Mouse (Mus musculus) embryonic facial prominence, embryonic 10.5 days (tissue): ENCODE measurements around the gene Aasdhppt. TPM values are rescaled to one million over a fixed set of nuclear protein-coding genes. Genes with fewer than 3 reads are reported as not detected.
A peak's percentile ranks its signal among the peaks of the same experiment; 100 is the strongest.

ENCODE experiments used
- DNase-seq: peaks from one replicate; pipeline ENCODE4 v3.0.0-alpha.2; 2017; ENCODE audit warnings: low spot score
- H3K27ac ChIP-seq: fragments of 300-500 bp; sonication (generic); replicated peaks from 2 replicates; pipeline ENCODE4 v1.5.1; 2016; ENCODE audit warnings: mild to moderate bottlenecking
- H3K27me3 ChIP-seq: fragments of 300-500 bp; sonication (generic); replicated peaks from 2 replicates; pipeline ENCODE4 v1.6.1; 2016; ENCODE audit warnings: low read depth, mild to moderate bottlenecking; ENCODE audit not compliant: poor library complexity, severe bottlenecking
- H3K36me3 ChIP-seq: fragments of 300-500 bp; sonication (generic); replicated peaks from 2 replicates; pipeline ENCODE4 v1.6.1; 2016; ENCODE audit warnings: mild to moderate bottlenecking, moderate library complexity
- H3K4me1 ChIP-seq: fragments of 300-500 bp; sonication (generic); 2 replicates; pipeline ENCODE4 v1.6.1; 2016
- H3K4me3 ChIP-seq: fragments of 300-500 bp; sonication (generic); 2 replicates; pipeline ENCODE4 v1.5.1; 2016; ENCODE audit warnings: mild to moderate bottlenecking, moderate library complexity
- H3K9me3 ChIP-seq: fragments of 300-500 bp; sonication (generic); 2 replicates; pipeline ENCODE4 v1.6.1; 2016; ENCODE audit warnings: mild to moderate bottlenecking
- WGBS: fragments of 180-500 bp; shearing (Covaris S2); methylation state at CpG from one replicate; pipeline ENCODE4 v1.1.7; 2016; 5-methylcytosine and 5-hydroxymethylcytosine counted together
- polyA plus RNA-seq: library from polyadenylated mRNA; unstranded; fragments of >200 nt; fragmentation: Nextera tagmentation; extraction: Ambion mirVana; gene quantifications from 2 replicates; pipeline ENCODE4 v1.2.1, GENCODE M21; 2016

Aasdhppt gene
- 30.7 TPM in 2 replicates for polyA plus RNA-seq

DNA sequence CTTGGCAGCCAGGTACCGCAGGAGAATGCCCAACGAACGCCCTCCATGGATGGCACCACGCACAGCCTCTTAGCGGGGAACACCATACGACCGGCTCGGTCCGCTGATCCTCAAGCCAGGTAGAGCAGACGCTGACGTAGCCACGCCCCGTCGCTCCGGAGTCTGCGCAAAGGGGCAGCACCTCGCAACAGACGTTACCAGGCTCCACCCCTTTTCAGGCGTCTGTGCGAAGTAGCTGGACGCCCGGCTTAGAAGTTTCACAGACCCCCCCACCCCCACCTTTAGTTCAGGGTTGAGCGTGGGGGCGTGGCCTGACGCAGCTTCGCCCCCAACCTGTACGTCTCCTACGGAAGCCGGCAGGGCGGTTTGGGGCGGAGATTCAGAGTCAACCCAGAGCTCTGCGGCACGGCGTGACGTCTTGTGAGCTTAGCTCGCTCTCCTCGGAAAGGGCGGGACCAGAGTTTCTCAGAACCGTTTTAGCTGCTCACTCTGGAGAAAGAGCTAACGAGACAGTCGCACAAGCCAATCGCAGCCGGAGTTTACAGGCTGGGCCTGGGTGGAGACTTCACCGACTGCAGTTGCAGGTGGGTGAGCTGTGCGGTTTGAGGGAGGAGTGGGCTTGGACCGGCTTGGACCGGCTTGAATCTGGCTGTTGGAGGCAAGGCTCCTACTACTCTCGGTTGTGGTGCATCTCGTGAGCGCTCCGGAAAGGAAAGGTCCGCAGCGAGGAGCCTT is at the start of gene Aasdhppt, which contains the start of gene Kbtbd3:
Gene Aasdhppt, minus strand, starts transcription at position 121 of the 735 bp plus-strand sequence.
Gene Kbtbd3, plus strand, starts transcription at position 483 of the 735 bp plus-strand sequence.
- peak; percentile 99 for DNase-seq

DNA sequence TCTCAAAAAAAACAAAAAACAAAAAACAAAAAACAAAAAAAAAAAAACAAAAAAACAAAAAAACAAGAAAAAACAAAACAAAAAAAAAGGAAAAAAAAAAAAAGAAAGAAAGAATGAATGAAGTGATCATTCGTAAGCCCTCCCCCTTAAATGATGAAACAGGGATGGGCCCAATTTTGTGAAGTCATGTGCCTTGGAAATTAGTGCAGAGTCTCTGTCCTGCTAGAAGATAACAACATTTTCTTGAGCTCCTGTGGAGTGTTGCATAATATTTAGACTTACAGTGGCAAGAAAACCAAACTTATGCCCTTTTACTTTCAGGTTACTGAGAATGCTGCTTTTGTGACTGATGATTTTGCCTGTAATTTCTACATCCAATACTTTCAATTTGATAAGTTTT is 43.9 kb upstream of the Aasdhppt start:
- WGBS: 93% methylated on average over 1 of the region's 1 CpGs
- Histone ChIP-seq H3K4me3 (no peak overlapping the region), H3K27ac (no peak overlapping the region), H3K36me3 (no peaks in the 10 kb centered on the region), H3K9me3 (no peaks in the 10 kb centered on the region), H3K27me3 (no peaks in the 10 kb centered on the region), H3K4me1 (no peaks in the 10 kb centered on the region)
- no peak for DNase-seq

More for the DNA sequence above, at the start of gene Aasdhppt, which contains the start of gene Kbtbd3:
- Histone ChIP-seq H3K36me3 (peaks cover 6% of the 10 kb centered on the region), H3K4me3 (peak within 1 kb of the TSS; percentile 80), H3K9me3 (no peaks in the 10 kb centered on the region), H3K27ac (peak within 1 kb of the TSS; percentile 94), H3K27me3 (no peaks in the 10 kb centered on the region), H3K4me1 (peaks cover 20% of the 10 kb centered on the region)
- under 1% methylated on average over 53 of the region's 53 CpGs for WGBS

DNA sequence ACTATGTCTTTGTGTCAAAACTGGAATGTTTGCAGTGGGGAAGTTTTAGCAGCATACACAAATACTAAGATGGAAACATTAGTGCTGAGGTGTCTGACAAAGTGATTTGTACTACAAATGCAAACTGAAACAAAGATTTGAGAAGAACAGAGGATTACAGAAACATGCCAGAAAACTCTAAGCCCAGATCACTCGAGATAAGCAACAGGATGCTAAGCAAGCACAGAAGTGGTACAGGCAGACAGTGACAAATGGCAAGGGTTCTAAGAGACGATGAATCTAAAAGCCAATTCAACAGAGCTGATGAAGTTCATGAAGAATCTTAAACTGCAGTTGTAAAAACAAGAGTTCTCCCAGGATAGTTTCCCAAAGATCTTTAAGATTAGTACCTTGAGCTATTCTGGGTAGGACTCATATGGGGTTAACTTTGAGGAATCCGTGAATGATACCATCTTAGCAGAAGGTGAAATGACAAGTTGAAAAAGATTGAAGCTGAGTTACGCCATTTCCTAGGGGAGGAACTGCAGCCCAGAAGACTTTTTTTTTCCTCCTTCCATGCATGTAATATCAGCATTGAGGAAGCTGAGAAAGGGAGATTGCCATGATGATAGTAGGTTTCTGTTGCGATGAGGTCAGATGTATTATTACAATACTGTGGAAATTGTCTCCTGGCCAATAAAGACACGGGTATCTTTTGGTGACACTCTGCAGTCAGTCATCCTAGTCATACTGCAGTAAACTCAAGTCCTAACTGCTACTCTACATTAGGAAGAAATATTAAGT is 9.9 kb upstream of the Aasdhppt start:
- DNase-seq: no peak
- Histone ChIP-seq H3K4me3 (no peak overlapping the region), H3K27me3 (no peaks in the 10 kb centered on the region), H3K4me1 (no peaks in the 10 kb centered on the region), H3K27ac (no peak overlapping the region), H3K9me3 (no peaks in the 10 kb centered on the region), H3K36me3 (0 out of 2 replicates have a peak, but pooled peaks cover 3% of the 10 kb centered on the region)
- 86% methylated on average over 6 of the region's 6 CpGs for WGBS

DNA sequence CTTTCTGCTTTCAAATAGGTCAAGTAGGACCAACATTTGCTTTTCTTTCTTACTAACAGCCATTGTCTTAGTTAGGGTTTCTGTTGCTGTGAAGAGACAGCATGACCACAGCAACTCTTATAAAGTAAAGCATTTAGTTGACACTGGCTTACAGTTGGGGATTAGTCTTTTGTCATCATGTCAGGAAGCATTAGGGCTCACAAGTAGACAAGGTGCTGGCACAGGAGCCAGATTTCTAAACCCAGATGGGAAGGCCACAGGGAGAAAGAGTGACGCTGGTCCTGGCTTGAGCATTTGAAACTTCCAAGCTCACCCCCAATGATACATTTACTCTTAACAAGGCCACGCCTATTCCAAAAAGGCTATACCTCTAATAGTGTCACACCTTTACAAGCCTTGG is 6.5 kb upstream of the Aasdhppt start:
- no peak overlapping the region for H3K27ac ChIP-seq
- no peaks in the 10 kb centered on the region for H3K27me3 ChIP-seq
- DNase-seq: no peak
- peaks cover 1% of the 10 kb centered on the region for H3K4me1 ChIP-seq
- H3K9me3 ChIP-seq: no peaks in the 10 kb centered on the region
- WGBS: 82% methylated on average over 2 of the region's 2 CpGs
- H3K36me3 ChIP-seq: no peaks in the 10 kb centered on the region
- H3K4me3 ChIP-seq: no peak overlapping the region

DNA sequence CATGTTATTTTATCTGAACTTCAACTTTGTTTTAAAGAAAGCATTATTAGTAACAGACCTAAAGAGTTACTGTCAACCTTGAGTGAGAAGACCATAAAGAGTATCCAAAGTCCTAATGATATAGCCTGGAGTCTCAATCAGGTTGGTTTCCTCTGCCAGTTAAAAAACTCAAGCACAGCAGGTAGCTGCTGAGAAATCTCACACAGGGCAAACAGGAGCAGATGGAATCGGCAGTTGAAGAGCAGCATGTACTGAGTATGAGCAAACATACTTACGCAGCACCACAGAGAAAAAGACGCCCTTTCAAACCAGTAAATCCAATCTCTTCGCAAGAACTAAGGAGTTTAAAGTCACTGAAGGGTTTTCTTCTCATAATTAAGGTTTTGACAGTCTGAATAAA is 4.7 kb upstream of the Aasdhppt start:
- no peak for DNase-seq
- Histone ChIP-seq H3K4me3 (no peak overlapping the region), H3K27me3 (no peaks in the 10 kb centered on the region), H3K4me1 (peaks cover 7% of the 10 kb centered on the region), H3K9me3 (no peaks in the 10 kb centered on the region), H3K36me3 (no peaks in the 10 kb centered on the region), H3K27ac (no peak overlapping the region)
- 91% methylated on average over 4 of the region's 4 CpGs for whole genome bisulfite sequencing

DNA sequence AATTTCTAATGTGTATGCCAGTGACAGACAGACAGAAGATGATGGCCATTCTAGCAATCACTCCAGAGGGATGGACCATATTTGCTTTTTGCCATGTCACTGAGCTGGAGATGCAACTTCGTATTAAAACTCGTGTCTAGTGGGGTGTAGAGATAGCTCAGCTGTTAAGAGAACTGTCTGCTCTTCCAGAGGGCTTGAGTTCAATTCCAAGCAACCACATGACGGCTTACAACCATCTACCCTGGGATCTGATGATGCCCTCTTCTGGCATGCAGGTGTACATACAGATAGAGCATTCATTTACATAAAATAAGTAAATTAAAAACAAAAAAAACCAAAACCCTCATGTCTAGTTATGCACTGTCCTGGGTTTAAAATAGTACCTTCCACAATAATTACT is 1.9 kb upstream of the Aasdhppt start:
- Histone ChIP-seq H3K9me3 (no peaks in the 10 kb centered on the region), H3K4me1 (peaks cover 20% of the 10 kb centered on the region), H3K36me3 (peaks cover 2% of the 10 kb centered on the region; the same call in 1 of the 2 replicates), H3K27me3 (no peaks in the 10 kb centered on the region), H3K27ac (no peak overlapping the region), H3K4me3 (0 out of 2 replicates have a peak overlapping the region, but pooled peaks have one; percentile 80)
- 82% methylated on average over 3 of the region's 3 CpGs for WGBS
- DNase-seq: no peak

DNA sequence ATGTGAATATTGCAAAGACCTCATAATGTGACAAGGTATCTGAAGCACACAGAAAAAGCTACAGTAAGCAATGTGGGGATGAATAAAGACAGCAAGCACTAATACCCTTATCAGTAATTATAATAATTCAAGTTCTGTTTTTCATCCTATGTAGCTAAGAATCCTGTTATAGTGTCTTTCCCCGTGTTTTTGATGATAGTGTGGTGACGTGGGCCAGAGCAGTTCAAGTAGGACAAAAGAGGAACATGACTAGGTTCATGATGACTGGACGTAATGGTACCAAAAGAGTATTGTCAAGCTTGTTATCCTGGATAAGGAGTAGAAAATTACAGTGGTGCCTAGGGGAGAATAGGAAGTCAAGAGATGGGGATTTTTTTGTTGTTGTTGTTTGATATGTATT is 1.4 kb upstream of the Aasdhppt start:
- peak overlapping the region; percentile 80 for H3K4me3 ChIP-seq
- 80% methylated on average over 3 of the region's 3 CpGs for WGBS

DNA sequence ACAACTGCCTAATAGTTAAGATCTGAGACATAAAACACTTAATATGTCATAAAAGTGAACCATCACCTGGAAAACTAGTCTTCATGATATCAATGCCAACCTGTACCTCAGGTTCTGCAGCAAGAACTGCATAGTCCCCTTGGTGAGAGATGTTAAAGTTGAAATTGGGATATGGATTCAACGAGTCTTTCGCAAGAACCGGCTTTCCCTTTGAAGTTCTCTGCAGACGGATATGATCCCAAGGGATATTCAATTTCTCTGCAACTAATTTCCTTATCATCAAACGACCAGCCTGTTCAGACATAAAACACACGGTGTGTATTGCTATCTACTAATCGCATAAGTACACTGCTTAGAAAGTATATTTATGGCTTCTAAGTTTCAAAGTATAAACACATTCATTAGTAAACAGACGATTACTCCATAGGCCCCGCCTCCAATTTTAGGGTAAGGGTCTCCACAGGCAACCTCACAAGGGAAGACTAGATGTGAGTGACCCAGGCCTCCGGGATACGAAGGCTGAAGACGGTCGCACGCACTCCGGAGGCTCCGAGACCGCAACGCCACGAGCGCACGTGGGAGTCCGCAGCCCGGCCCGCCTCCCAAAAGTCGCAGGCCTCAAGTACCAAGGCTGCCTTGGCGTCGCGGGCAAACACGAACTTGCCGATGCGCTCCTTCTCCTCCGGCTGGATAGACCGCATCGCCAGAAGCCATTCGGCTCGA is 482 bp downstream of the Aasdhppt start:
- peaks cover 6% of the 10 kb centered on the region for H3K36me3 ChIP-seq
- H3K27me3 ChIP-seq: no peaks in the 10 kb centered on the region
- WGBS: under 1% methylated on average over 36 of the region's 36 CpGs
- peak overlapping the region; percentile 94 for H3K27ac ChIP-seq
- H3K9me3 ChIP-seq: no peaks in the 10 kb centered on the region
- H3K4me1 ChIP-seq: peaks cover 20% of the 10 kb centered on the region
- peak overlapping the region; percentile 80 for H3K4me3 ChIP-seq
- DNase-seq: no peak

More for the DNA sequence above, 1.4 kb upstream of the Aasdhppt start:
- Histone ChIP-seq H3K36me3 (peaks cover 5% of the 10 kb centered on the region), H3K9me3 (no peaks in the 10 kb centered on the region), H3K27ac (peak overlapping the region; percentile 94; the same call in 1 of the 2 replicates), H3K4me1 (peaks cover 20% of the 10 kb centered on the region), H3K27me3 (no peaks in the 10 kb centered on the region)
- no peak for DNase-seq

DNA sequence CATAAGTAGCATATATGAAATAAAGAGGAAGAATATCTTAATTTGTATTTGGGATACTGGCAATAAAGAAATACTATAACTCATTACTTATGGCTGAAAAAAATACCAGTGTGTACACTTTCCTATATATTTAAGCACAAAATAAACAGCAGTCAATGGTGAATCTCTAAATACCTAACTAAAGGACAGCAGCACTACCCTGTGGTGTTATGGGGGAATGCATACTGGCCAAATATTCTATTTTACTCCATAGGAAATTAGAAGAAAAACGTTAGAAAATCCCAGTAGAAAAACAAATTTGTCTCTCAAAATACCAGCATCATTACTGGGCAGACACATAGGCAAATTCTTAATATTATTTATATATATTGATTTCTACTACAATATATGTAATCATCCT is 4.4 kb downstream of the Aasdhppt start:
- H3K4me1 ChIP-seq: peaks cover 14% of the 10 kb centered on the region
- H3K27ac ChIP-seq: no peak overlapping the region
- no peak for DNase-seq
- H3K36me3 ChIP-seq: peaks cover 32% of the 10 kb centered on the region
- H3K27me3 ChIP-seq: no peaks in the 10 kb centered on the region
- H3K4me3 ChIP-seq: no peak overlapping the region
- no peaks in the 10 kb centered on the region for H3K9me3 ChIP-seq
- 58% methylated on average over 1 of the region's 1 CpGs for WGBS

DNA sequence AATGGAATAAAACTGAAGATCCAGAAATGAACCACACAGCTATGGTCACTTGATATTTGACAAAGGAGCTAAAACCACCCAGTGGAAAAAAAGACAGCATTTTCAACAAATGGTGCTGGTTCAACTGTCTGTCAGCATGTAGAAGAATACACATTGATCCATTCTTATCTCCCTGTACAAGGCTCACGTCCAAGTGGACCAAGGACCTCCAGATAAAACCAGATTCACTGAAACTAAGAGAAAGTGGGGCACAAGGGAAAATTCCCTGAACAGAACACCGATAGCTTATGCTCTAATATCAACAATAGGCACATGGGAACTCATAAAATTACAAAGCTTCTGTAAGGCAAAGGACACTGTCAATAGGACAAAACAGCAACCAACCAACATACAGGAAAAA is 8.8 kb downstream of the Aasdhppt start:
- 94% methylated on average over 2 of the region's 2 CpGs for WGBS
- peaks cover 61% of the 10 kb centered on the region for H3K36me3 ChIP-seq

DNA sequence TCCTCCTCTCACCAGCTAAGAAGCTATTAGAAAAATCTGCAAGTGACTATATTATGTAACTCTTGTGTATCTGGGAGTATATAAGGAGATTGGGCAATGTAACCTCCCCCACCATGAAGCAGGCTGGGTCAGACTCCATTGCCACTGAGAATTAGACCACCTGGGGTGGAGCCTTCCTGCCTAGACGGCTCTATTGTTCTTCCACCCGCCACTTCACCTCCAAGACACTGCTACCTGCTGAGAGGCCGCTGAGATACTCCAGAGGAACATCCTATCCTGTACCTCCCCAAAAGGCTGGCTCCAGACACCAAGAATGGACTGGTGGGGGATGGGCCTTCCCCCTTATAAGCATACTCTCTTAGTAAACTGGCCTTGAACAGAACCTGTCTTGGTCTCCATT is 25.4 kb downstream of the Aasdhppt start:
- Histone ChIP-seq H3K27ac (no peak overlapping the region), H3K36me3 (peaks cover 27% of the 10 kb centered on the region), H3K27me3 (no peaks in the 10 kb centered on the region), H3K4me1 (no peaks in the 10 kb centered on the region), H3K4me3 (no peak overlapping the region), H3K9me3 (no peaks in the 10 kb centered on the region)
- no peak for DNase-seq
- WGBS: 12% methylated on average over 3 of the region's 3 CpGs

More for the DNA sequence above, 8.8 kb downstream of the Aasdhppt start:
- Histone ChIP-seq H3K27ac (no peak overlapping the region), H3K27me3 (no peaks in the 10 kb centered on the region), H3K4me1 (no peaks in the 10 kb centered on the region), H3K9me3 (no peaks in the 10 kb centered on the region), H3K4me3 (no peak overlapping the region)
- DNase-seq: no peak

DNA sequence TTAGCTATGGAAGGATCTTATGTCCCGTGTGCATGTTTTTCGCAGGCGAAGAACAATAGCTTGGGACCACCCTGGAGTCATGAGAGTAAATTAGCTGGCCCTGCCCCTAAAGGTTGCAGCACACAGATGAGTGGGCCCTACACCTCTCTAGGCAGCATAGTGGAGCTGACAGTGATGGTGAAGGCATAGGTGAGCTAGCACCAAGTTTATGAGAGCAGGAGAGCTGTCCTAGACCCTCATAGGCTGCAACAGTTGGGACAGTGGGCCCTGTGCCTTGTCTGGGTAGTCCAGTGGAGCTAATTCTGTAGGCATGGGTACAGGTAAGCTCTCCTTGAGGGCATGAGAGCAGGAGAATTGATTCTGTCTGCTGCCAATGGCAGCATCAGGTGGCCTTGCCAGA is 42.4 kb downstream of the Aasdhppt start:
- Histone ChIP-seq H3K4me3 (no peak overlapping the region), H3K9me3 (0 out of 2 replicates have a peak, but pooled peaks cover 5% of the 10 kb centered on the region), H3K27ac (no peak overlapping the region), H3K4me1 (no peaks in the 10 kb centered on the region), H3K27me3 (no peaks in the 10 kb centered on the region), H3K36me3 (no peaks in the 10 kb centered on the region)
- 88% methylated on average over 3 of the region's 3 CpGs for WGBS
- DNase-seq: no peak
